Mouse (Mus musculus) lung, postnatal 0 days (tissue): ENCODE measurements around the gene Mtrf1l. TPM values are rescaled to one million over a fixed set of nuclear protein-coding genes. Genes with fewer than 3 reads are reported as not detected.

ENCODE experiments used
- ATAC-seq: fragments of 200-750 bp; cut with Nextera tagmentation; 2 replicates; pipeline ENCODE4 v1.8.0; 2017; ENCODE audit warnings: moderate library complexity
- DNase-seq: peaks from one replicate; pipeline ENCODE4 v3.0.0-alpha.2; 2016; ENCODE audit warnings: low spot score
- H3K27ac ChIP-seq: fragments of 300-500 bp; sonication (generic); 2 replicates; pipeline ENCODE4 v1.5.1; 2014; ENCODE audit warnings: antibody characterized with exemption, mild to moderate bottlenecking, low read length, mixed read lengths
- H3K27me3 ChIP-seq: fragments of 300-500 bp; sonication (generic); replicated peaks from 2 replicates; pipeline ENCODE4 v1.6.1; 2014; ENCODE audit warnings: low read length, mixed read lengths; ENCODE audit not compliant: insufficient read depth
- H3K36me3 ChIP-seq: fragments of 300-500 bp; sonication (generic); 2 replicates; pipeline ENCODE4 v1.6.1; 2014; ENCODE audit warnings: low read length, mixed read lengths; ENCODE audit not compliant: insufficient read depth
- H3K4me1 ChIP-seq: fragments of 300-500 bp; sonication (generic); 2 replicates; pipeline ENCODE4 v1.6.1; 2014; ENCODE audit warnings: antibody characterized with exemption, low read depth, low read length, mixed read lengths; ENCODE audit not compliant: insufficient read depth
- H3K4me2 ChIP-seq: fragments of 300-500 bp; sonication (generic); replicated peaks from 2 replicates; pipeline ENCODE4 v1.6.1; 2014; ENCODE audit warnings: low read depth, mild to moderate bottlenecking, low read length, moderate library complexity, mixed read lengths
- H3K4me3 ChIP-seq: fragments of 300-500 bp; sonication (generic); 2 replicates; pipeline ENCODE4 v1.5.1; 2014; ENCODE audit warnings: low read depth, low read length
- H3K9ac ChIP-seq: fragments of 300-500 bp; sonication (generic); replicated peaks from 2 replicates; pipeline ENCODE4 v1.6.1; 2014; ENCODE audit warnings: low read depth, mild to moderate bottlenecking
- H3K9me3 ChIP-seq: fragments of 300-500 bp; sonication (generic); 2 replicates; pipeline ENCODE4 v1.6.1; 2016; ENCODE audit warnings: low read length, mixed read lengths
- CTCF ChIP-seq: IDR thresholded peaks from 2 replicates; pipeline ENCODE4 v1.5.1; 2016; ENCODE audit warnings: antibody characterized with exemption, mild to moderate bottlenecking
- EP300 ChIP-seq: IDR thresholded peaks from 2 replicates; pipeline ENCODE4 v1.6.1; 2016; ENCODE audit warnings: antibody characterized with exemption, mild to moderate bottlenecking, control low read depth
- WGBS: fragments of 180-500 bp; shearing (Covaris S2); extraction: QIAGEN DNeasy Blood & Tissue Kit; methylation state at CpG from one replicate; pipeline ENCODE4 v1.1.7; 2014; 5-methylcytosine and 5-hydroxymethylcytosine counted together
- polyA plus RNA-seq: library from polyadenylated mRNA; unstranded; fragments of >200 nt; fragmentation: Nextera tagmentation; extraction: Ambion mirVana; gene quantifications from 2 replicates; pipeline ENCODE4 v1.2.1, GENCODE M21; 2015

Gene Mtrf1l
- polyA plus RNA-seq, 1 experiment from 2014 or later = 13.1 TPM

GRCm38 (mm10) chr10:5802866-5803265, 20.8 kb downstream of the Mtrf1l start:
- DNase-seq (no peak), ATAC-seq (no peak)
- Histone ChIP-seq H3K36me3 (peaks cover 13% of the 10 kb centered on the region; the same call in 1 of the 2 replicates), H3K9me3 (no peaks in the 10 kb centered on the region), H3K27ac (no peak overlapping the region), H3K4me2 (peak overlapping the region; percentile 8; the same call in 1 of the 2 replicates), H3K9ac (no peak overlapping the region), H3K27me3 (no peaks in the 10 kb centered on the region), H3K4me1 (peaks cover 13% of the 10 kb centered on the region; the same call in 1 of the 2 replicates), H3K4me3 (no peak overlapping the region)
- 4% methylated on average over 6 of the region's 6 CpGs for WGBS
- TF ChIP-seq EP300 (no peak), CTCF (no peak)

GRCm38 (mm10) chr10:5800490-5800889, 23.2 kb downstream of the Mtrf1l start:
- no peak overlapping the region for H3K4me2 ChIP-seq
- 95% methylated on average over 1 of the region's 1 CpGs for WGBS
- H3K9me3 ChIP-seq = no peaks in the 10 kb centered on the region
- no peak overlapping the region for H3K4me3 ChIP-seq
- peaks cover 13% of the 10 kb centered on the region; the same call in 1 of the 2 replicates for H3K4me1 ChIP-seq
- ATAC-seq (no peak), DNase-seq (peak; percentile 56)
- H3K27me3 ChIP-seq = no peaks in the 10 kb centered on the region
- H3K9ac ChIP-seq = no peak overlapping the region
- peaks cover 16% of the 10 kb centered on the region; the same call in 1 of the 2 replicates for H3K36me3 ChIP-seq
- TF ChIP-seq CTCF = peak; percentile 68
- TF ChIP-seq EP300 = no peak
- H3K27ac ChIP-seq = no peak overlapping the region

- Histone ChIP-seq H3K9me3 (no peaks in the 10 kb centered on the region), H3K27ac (no peak overlapping the region), H3K36me3 (peaks cover 16% of the 10 kb centered on the region; the same call in 1 of the 2 replicates), H3K4me2 (no peak overlapping the region), H3K4me1 (peaks cover 5% of the 10 kb centered on the region; the same call in 1 of the 2 replicates), H3K9ac (no peak overlapping the region), H3K27me3 (no peaks in the 10 kb centered on the region), H3K4me3 (no peak overlapping the region)
- TF ChIP-seq CTCF (no peak), EP300 (no peak)
- DNase-seq = no peak
- ATAC-seq = no peak
- 80% methylated on average over 4 of the region's 4 CpGs for WGBS
These were observed 25.6 kb downstream of the Mtrf1l start for GRCm38 (mm10) chr10:5798069-5798468.

GRCm38 (mm10) chr10:5790657-5791056, 33.1 kb downstream of the Mtrf1l start:
- no peaks in the 10 kb centered on the region for H3K27me3 ChIP-seq
- ATAC-seq = no peak
- no peaks in the 10 kb centered on the region for H3K4me1 ChIP-seq
- TF ChIP-seq CTCF = peak; percentile 77
- TF ChIP-seq EP300 = no peak
- no peak overlapping the region for H3K27ac ChIP-seq
- DNase-seq = peak; percentile 54
- 14% methylated on average over 12 of the region's 12 CpGs for WGBS
- no peak overlapping the region for H3K9ac ChIP-seq
- H3K4me3 ChIP-seq = no peak overlapping the region
- H3K36me3 ChIP-seq = no peaks in the 10 kb centered on the region
- H3K9me3 ChIP-seq = no peaks in the 10 kb centered on the region
- H3K4me2 ChIP-seq = no peak overlapping the region

GRCm38 (mm10) chr10:5786923-5787322, 36.8 kb downstream of the Mtrf1l start:
- Histone ChIP-seq H3K9ac (no peak overlapping the region), H3K36me3 (no peaks in the 10 kb centered on the region), H3K27ac (no peak overlapping the region), H3K4me3 (no peak overlapping the region), H3K27me3 (no peaks in the 10 kb centered on the region), H3K9me3 (no peaks in the 10 kb centered on the region), H3K4me2 (no peak overlapping the region), H3K4me1 (no peaks in the 10 kb centered on the region)
- TF ChIP-seq CTCF = peak; percentile 83
- no peak for TF ChIP-seq EP300
- 12% methylated on average over 4 of the region's 4 CpGs for WGBS
- ATAC-seq (no peak), DNase-seq (peak; percentile 32)

Other genes starting within 250 kb of the Mtrf1l start
- 23.7 and 27.3 TPM in 2 replicates for gene Myct1, start 230.1 kb downstream of the Mtrf1l start, polyA plus RNA-seq
- gene Vip, start 184.7 kb downstream of the Mtrf1l start, polyA plus RNA-seq = 0.18 and 0.27 TPM in 2 replicates
- 8.4 TPM in 2 replicates for gene Fbxo5, start 18.3 kb downstream of the Mtrf1l start, polyA plus RNA-seq
- 0.63 and 1.6 TPM in 2 replicates for gene Rgs17, start 98.5 kb upstream of the Mtrf1l start, polyA plus RNA-seq